Mouse (Mus musculus) stomach, embryonic 16.5 days (tissue): ENCODE data around the gene Tbc1d14. TPM values are rescaled to one million over a fixed set of nuclear protein-coding genes. Genes with fewer than 3 reads are reported as not detected.
A peak's percentile ranks its signal among the peaks of the same experiment; 100 is the strongest.

ENCODE experiments used
- ATAC-seq: fragments of 200-750 bp; cut with Nextera tagmentation; 2 replicates; pipeline ENCODE4 v1.8.0; 2017; ENCODE audit warnings: moderate number of reproducible peaks, moderate TSS enrichment; ENCODE audit not compliant: insufficient read depth, low FRiP score
- H3K27ac ChIP-seq: fragments of 300-500 bp; sonication (generic); 2 replicates; pipeline ENCODE4 v1.5.1; 2014; ENCODE audit warnings: low read length
- H3K27me3 ChIP-seq: fragments of 300-500 bp; sonication (generic); 2 replicates; pipeline ENCODE4 v1.6.1; 2014; ENCODE audit warnings: low read length, control low read depth, mixed read lengths; ENCODE audit not compliant: control insufficient read depth, insufficient read depth
- H3K36me3 ChIP-seq: fragments of 300-500 bp; sonication (generic); 2 replicates; pipeline ENCODE4 v1.6.1; 2014; ENCODE audit warnings: low read length; ENCODE audit not compliant: control insufficient read depth, insufficient read depth
- H3K4me1 ChIP-seq: fragments of 300-500 bp; sonication (generic); 2 replicates; pipeline ENCODE4 v1.6.1; 2014; ENCODE audit warnings: low read length, control low read depth, mixed read lengths; ENCODE audit not compliant: control insufficient read depth, insufficient read depth
- H3K4me2 ChIP-seq: fragments of 300-500 bp; sonication (generic); 2 replicates; pipeline ENCODE4 v1.6.1; 2014; ENCODE audit warnings: low read depth, low read length, mixed read lengths
- H3K4me3 ChIP-seq: fragments of 300-500 bp; sonication (generic); replicated peaks from 2 replicates; pipeline ENCODE4 v1.5.1; 2014; ENCODE audit warnings: mild to moderate bottlenecking, low read length
- H3K9ac ChIP-seq: fragments of 300-500 bp; sonication (generic); 2 replicates; pipeline ENCODE4 v1.6.1; 2014; ENCODE audit warnings: low read length
- H3K9me3 ChIP-seq: fragments of 300-500 bp; sonication (generic); replicated peaks from 2 replicates; pipeline ENCODE4 v1.6.1; 2016; ENCODE audit warnings: low read length, control low read depth; ENCODE audit not compliant: control insufficient read depth
- WGBS: fragments of 180-500 bp; shearing (Covaris S2); extraction: QIAGEN DNeasy Blood & Tissue Kit; methylation state at CpG from one replicate; pipeline ENCODE4 v1.1.7; 2014; 5-methylcytosine and 5-hydroxymethylcytosine counted together
- polyA plus RNA-seq: library from polyadenylated mRNA; unstranded; fragments of >200 nt; fragmentation: Nextera tagmentation; extraction: Ambion mirVana; gene quantifications from 2 replicates; pipeline ENCODE4 v1.2.1, GENCODE M21; 2015

Gene Tbc1d14
- polyA plus RNA-seq, 1 experiment from 2014 or later: 39.5 TPM

GRCm38 (mm10) chr5:36553886-36554285, 39.2 kb downstream of the Tbc1d14 start:
- Histone ChIP-seq H3K36me3 (no peaks in the 10 kb centered on the region), H3K9me3 (no peaks in the 10 kb centered on the region), H3K4me2 (no peak overlapping the region), H3K4me3 (no peak overlapping the region), H3K4me1 (peaks cover 11% of the 10 kb centered on the region; the same call in 1 of the 2 replicates), H3K27ac (0 out of 2 replicates have a peak overlapping the region, but pooled peaks have one; percentile 9), H3K27me3 (no peaks in the 10 kb centered on the region), H3K9ac (no peak overlapping the region)
- ATAC-seq: peak; percentile 9; the same call in 1 of the 2 replicates
- WGBS: 43% methylated on average over 4 of the region's 4 CpGs

- no peaks in the 10 kb centered on the region for H3K9me3 ChIP-seq
- no peak for ATAC-seq
- WGBS: 76% methylated on average over 2 of the region's 2 CpGs
- peaks cover 9% of the 10 kb centered on the region; the same call in 1 of the 2 replicates for H3K4me1 ChIP-seq
- no peaks in the 10 kb centered on the region for H3K36me3 ChIP-seq
- H3K4me3 ChIP-seq: no peak overlapping the region; the same call in 1 of the 2 replicates
- no peak overlapping the region for H3K9ac ChIP-seq
- no peaks in the 10 kb centered on the region for H3K27me3 ChIP-seq
- H3K27ac ChIP-seq: peak overlapping the region; percentile 43; the same call in 1 of the 2 replicates
- H3K4me2 ChIP-seq: no peak overlapping the region
Measured at GRCm38 (mm10) chr5:36553056-36553606, 39.9 kb downstream of the Tbc1d14 start.

GRCm38 (mm10) chr5:36552391-36552790, 40.7 kb downstream of the Tbc1d14 start:
- H3K4me2 ChIP-seq: no peak overlapping the region
- H3K36me3 ChIP-seq: no peaks in the 10 kb centered on the region
- H3K27me3 ChIP-seq: no peaks in the 10 kb centered on the region
- H3K9ac ChIP-seq: no peak overlapping the region
- WGBS: 66% methylated on average over 4 of the region's 4 CpGs
- H3K9me3 ChIP-seq: no peaks in the 10 kb centered on the region
- H3K4me3 ChIP-seq: peak overlapping the region; percentile 12; the same call in 1 of the 2 replicates
- 0 out of 2 replicates have a peak, but pooled peaks cover 9% of the 10 kb centered on the region for H3K4me1 ChIP-seq
- peak overlapping the region; percentile 53 for H3K27ac ChIP-seq
- no peak for ATAC-seq

- no peaks in the 10 kb centered on the region for H3K9me3 ChIP-seq
- ATAC-seq: no peak
- H3K4me3 ChIP-seq: no peak overlapping the region
- no peaks in the 10 kb centered on the region for H3K36me3 ChIP-seq
- no peak overlapping the region for H3K9ac ChIP-seq
- H3K4me2 ChIP-seq: no peak overlapping the region
- no peak overlapping the region for H3K27ac ChIP-seq
- H3K4me1 ChIP-seq: 0 out of 2 replicates have a peak, but pooled peaks cover 4% of the 10 kb centered on the region
- no peaks in the 10 kb centered on the region for H3K27me3 ChIP-seq
- WGBS: 52% methylated on average over 6 of the region's 6 CpGs
Measured at GRCm38 (mm10) chr5:36549243-36549642, 43.8 kb downstream of the Tbc1d14 start.

GRCm38 (mm10) chr5:36544765-36545164, 48.3 kb downstream of the Tbc1d14 start:
- no peaks in the 10 kb centered on the region for H3K4me1 ChIP-seq
- no peaks in the 10 kb centered on the region for H3K27me3 ChIP-seq
- no peak overlapping the region for H3K27ac ChIP-seq
- H3K4me3 ChIP-seq: no peak overlapping the region
- no peaks in the 10 kb centered on the region for H3K36me3 ChIP-seq
- WGBS: 94% methylated on average over 1 of the region's 1 CpGs
- no peak for ATAC-seq
- H3K4me2 ChIP-seq: no peak overlapping the region
- no peak overlapping the region for H3K9ac ChIP-seq
- H3K9me3 ChIP-seq: no peaks in the 10 kb centered on the region

DNA sequence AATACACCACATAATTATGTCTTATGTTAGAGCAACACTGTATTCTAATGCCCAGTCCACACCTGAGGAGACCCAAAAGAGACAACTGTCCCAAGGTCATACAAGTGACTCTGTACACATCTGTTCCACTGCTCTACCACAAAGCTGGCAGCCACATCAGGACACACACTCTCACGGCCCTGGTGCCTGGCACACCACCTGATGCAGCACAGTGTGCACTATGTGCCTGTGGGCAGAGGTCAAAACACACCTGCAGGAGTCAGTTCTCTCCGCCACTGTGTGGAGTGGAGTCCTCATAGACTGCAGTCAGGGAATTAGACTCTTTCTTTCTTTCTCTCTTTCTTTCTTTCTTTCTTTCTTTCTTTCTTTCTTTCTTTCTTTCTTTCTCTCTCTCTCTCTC, 52.1 kb downstream of the Tbc1d14 start:
- H3K4me3 ChIP-seq: no peak overlapping the region
- no peaks in the 10 kb centered on the region for H3K4me1 ChIP-seq
- ATAC-seq: no peak
- 79% methylated on average over 2 of the region's 2 CpGs for WGBS
- H3K27ac ChIP-seq: no peak overlapping the region
- H3K27me3 ChIP-seq: no peaks in the 10 kb centered on the region
- no peak overlapping the region for H3K9ac ChIP-seq
- no peak overlapping the region for H3K4me2 ChIP-seq
- no peaks in the 10 kb centered on the region for H3K9me3 ChIP-seq
- no peaks in the 10 kb centered on the region for H3K36me3 ChIP-seq

GRCm38 (mm10) chr5:36538576-36539187, 54.4 kb downstream of the Tbc1d14 start:
- Histone ChIP-seq H3K9me3 (no peaks in the 10 kb centered on the region), H3K4me2 (no peak overlapping the region), H3K27ac (no peak overlapping the region), H3K27me3 (no peaks in the 10 kb centered on the region), H3K4me3 (no peak overlapping the region), H3K36me3 (no peaks in the 10 kb centered on the region), H3K4me1 (no peaks in the 10 kb centered on the region), H3K9ac (no peak overlapping the region)
- ATAC-seq: no peak
- whole genome bisulfite sequencing: 26% methylated on average over 4 of the region's 4 CpGs

DNA sequence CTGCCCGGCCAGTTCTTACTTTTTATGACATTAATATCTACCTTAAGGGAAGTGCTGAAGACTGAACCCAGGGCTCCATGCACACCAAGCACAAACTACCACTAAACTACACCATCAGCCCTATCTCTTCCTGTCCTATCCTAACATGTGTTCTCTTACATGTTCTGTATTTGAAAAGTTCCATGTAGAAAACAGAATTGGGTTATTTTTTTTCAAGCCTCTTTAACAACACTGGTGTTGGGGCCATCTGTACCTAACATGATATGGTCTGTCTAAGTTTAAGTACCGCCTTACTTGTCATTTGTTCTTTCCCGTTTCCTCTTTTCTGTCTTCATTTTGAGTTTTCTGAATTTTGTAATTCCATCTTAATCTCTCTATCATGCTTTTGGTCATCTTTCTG, 56.7 kb downstream of the Tbc1d14 start:
- WGBS: 86% methylated on average over 3 of the region's 3 CpGs
- H3K27ac ChIP-seq: no peak overlapping the region
- H3K4me3 ChIP-seq: no peak overlapping the region
- no peak for ATAC-seq
- H3K9me3 ChIP-seq: no peaks in the 10 kb centered on the region
- H3K9ac ChIP-seq: no peak overlapping the region
- H3K36me3 ChIP-seq: no peaks in the 10 kb centered on the region
- H3K4me2 ChIP-seq: no peak overlapping the region
- no peaks in the 10 kb centered on the region for H3K27me3 ChIP-seq
- no peaks in the 10 kb centered on the region for H3K4me1 ChIP-seq

GRCm38 (mm10) chr5:36535438-36536176, 57.5 kb downstream of the Tbc1d14 start:
- 78% methylated on average over 6 of the region's 6 CpGs for WGBS
- H3K27ac ChIP-seq: no peak overlapping the region
- no peaks in the 10 kb centered on the region for H3K36me3 ChIP-seq
- no peak for ATAC-seq
- H3K9me3 ChIP-seq: no peaks in the 10 kb centered on the region
- no peak overlapping the region for H3K9ac ChIP-seq
- no peak overlapping the region for H3K4me2 ChIP-seq
- no peak overlapping the region for H3K4me3 ChIP-seq
- H3K27me3 ChIP-seq: no peaks in the 10 kb centered on the region
- no peaks in the 10 kb centered on the region; the same call in 1 of the 2 replicates for H3K4me1 ChIP-seq
